ENCODE assay signal across 8 mouse cellular contexts in the genomic region with DNA sequence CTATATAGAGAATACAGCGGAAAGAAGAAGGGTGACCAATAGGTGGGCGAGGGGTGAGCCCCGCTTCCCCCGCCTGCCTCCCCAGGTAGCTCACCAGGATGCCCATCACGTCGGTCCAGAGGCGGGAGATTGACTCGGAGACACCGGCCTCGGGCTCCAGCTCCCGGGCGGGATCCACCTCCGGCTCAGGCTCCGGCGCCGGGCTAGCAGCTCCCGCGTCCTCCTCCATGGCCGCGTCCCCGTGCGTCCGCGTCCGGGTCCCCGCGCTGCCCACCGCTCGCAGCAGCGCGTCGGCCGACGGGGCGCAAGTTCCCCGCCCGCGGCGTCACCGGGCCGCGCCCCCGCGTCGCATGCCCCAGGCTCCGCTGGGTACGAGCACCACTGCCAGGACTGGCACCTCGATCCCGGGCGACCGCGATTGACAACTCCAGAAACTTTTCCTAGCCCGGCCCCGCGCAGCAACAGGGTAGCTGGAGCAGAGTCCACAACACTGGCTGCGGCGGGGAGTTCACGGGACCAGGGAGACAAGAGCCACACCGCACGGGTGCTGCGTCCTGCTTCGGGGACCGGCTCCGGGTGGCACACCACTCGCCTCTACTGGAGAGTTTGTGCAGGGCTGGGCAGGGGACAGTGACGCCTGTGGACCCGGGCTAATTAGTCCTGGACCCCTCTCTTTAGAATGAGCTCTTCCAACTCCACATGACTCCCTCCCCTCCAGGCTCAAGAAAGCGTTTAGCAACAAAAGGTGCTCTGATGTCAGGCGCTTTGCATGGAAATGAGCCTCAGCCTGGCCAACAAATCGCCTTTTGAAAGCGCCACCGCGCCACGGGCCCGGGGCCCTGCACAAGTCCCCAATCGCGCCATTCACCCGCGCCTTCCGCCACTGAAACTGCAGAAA. TPM values are rescaled to one million over a fixed set of nuclear protein-coding genes. Genes with fewer than 3 reads are reported as not detected.
DNase-seq lines count a peak whose midpoint lies in the region; ATAC-seq and TF ChIP-seq lines count a peak whose summit lies in the region.

TSS of gene Sash1 (minus strand) at position 441 of the 898 bp plus-strand sequence.

- peak; percentile 94 for ATAC-seq in frontal cortex, adult (ENCODE audit: low TSS enrichment)
- ATAC-seq in neural tube, embryonic 15.5 days (ENCODE audit: low FRiP score): peak; percentile 90

- peaks cover 17 to 20% of the 10 kb centered on the region in 2 experiments for H3K4me1 ChIP-seq in ES-E14 (ENCODE audit: control insufficient read depth in 2 of 2, insufficient read depth in 2 of 2, low read length in 2 of 2, poor library complexity in 1 of 2)
- H3K4me1 ChIP-seq in cerebellum, adult 2 months (ENCODE audit: control insufficient read depth, insufficient read depth, low read length): no peaks in the 10 kb centered on the region; the same call in 1 of the 2 replicates
- H3K4me1 ChIP-seq in lung, adult 2 months (ENCODE audit: control insufficient read depth, insufficient read depth, low read length): peaks cover 10% of the 10 kb centered on the region
- peaks cover 19% of the 10 kb centered on the region for H3K4me1 ChIP-seq in neural tube, embryonic 15.5 days

- peak within 1 kb of the TSS; percentile 49 to 96 for H3K4me3 ChIP-seq in ES-E14 (ENCODE audit: insufficient read depth in 1 of 2, low read depth in 1 of 2, low read length in 2 of 2, poor library complexity in 1 of 2, severe bottlenecking in 1 of 2)
- peak within 1 kb of the TSS; percentile 52 for H3K4me3 ChIP-seq in cerebellum, adult 2 months (replicated peaks; ENCODE audit: insufficient read depth, low read depth, low read length)
- peak within 1 kb of the TSS; percentile 94 for H3K4me3 ChIP-seq in lung, adult 2 months (replicated peaks; ENCODE audit: extremely low read depth, low read depth, low read length)
- H3K4me3 ChIP-seq in neural tube, embryonic 15.5 days (replicated peaks): peak within 1 kb of the TSS; percentile 66

- H3K9me3 ChIP-seq in ES-E14 (ENCODE audit: control insufficient read depth, insufficient read depth, low read depth, low read length): no peaks in the 10 kb centered on the region
- no peaks in the 10 kb centered on the region for H3K9me3 ChIP-seq in neural tube, embryonic 15.5 days (replicated peaks)

- under 1% methylated on average over 80 of the region's 80 CpGs for WGBS in cerebellum, adult 2 months
- WGBS in lung, adult 2 months: under 1% methylated on average over 80 of the region's 80 CpGs
- under 1% methylated on average over 78 of the region's 80 CpGs for WGBS in neural tube, embryonic 15.5 days

- H3K36me3 ChIP-seq in ES-E14 (ENCODE audit: control insufficient read depth, insufficient read depth, low read length, poor library complexity, severe bottlenecking): no peaks in the 10 kb centered on the region
- no peaks in the 10 kb centered on the region for H3K36me3 ChIP-seq in neural tube, embryonic 15.5 days

- DNase-seq in ES-E14 (ENCODE audit: low read depth, low spot score): peak; percentile 79
- DNase-seq in cerebellum, adult 2 months: peak; percentile 50 to 58
- DNase-seq in heart, postnatal 4 days: peak; percentile 89
- peak; percentile 70 to 75 for DNase-seq in layer of hippocampus, adult 8-10 months (ENCODE audit: low spot score in 2 of 2)
- DNase-seq in lung, adult 2 months: peak; percentile 90
- peak; percentile 81 for DNase-seq in testis, postnatal 14 days (ENCODE audit: low spot score)

- H3K27me3 ChIP-seq in cerebellum, adult 2 months (ENCODE audit: control insufficient read depth, insufficient read depth, low read length): peaks cover 6% of the 10 kb centered on the region; the same call in 1 of the 2 replicates
- peaks cover 5% of the 10 kb centered on the region for H3K27me3 ChIP-seq in neural tube, embryonic 15.5 days (replicated peaks)

- in situ Hi-C loops in ES-E14 (cut with MboI; ENCODE audit: low sequenced_read_pairs in 2 of 2, unreplicated experiment in 2 of 2): no loop called here

- peak within 1 kb of the TSS; percentile 96 for H3K4me2 ChIP-seq in neural tube, embryonic 15.5 days

- peak within 1 kb of the TSS; percentile 86 for H3K27ac ChIP-seq in ES-E14 (ENCODE audit: insufficient read depth, low read depth, low read length, poor library complexity, severe bottlenecking)
- H3K27ac ChIP-seq in cerebellum, adult 2 months (ENCODE audit: insufficient read depth, low read length): peak within 1 kb of the TSS; percentile 95
- H3K27ac ChIP-seq in neural tube, embryonic 15.5 days (replicated peaks): peak within 1 kb of the TSS; percentile 89

- peak within 1 kb of the TSS; percentile 88 for H3K9ac ChIP-seq in ES-E14 (ENCODE audit: insufficient read depth, low read depth, low read length, poor library complexity, severe bottlenecking)
- peak within 1 kb of the TSS; percentile 59 for H3K9ac ChIP-seq in neural tube, embryonic 15.5 days (replicated peaks)

- TF ChIP-seq POLR2A in cerebellum, adult 2 months (IDR thresholded peaks at IDR 0.05; ENCODE audit: borderline replicate concordance, insufficient read depth, low read length): no peak
- peak; percentile 87; the same call in 1 of the 2 replicates for TF ChIP-seq POLR2A in lung, adult 2 months (IDR thresholded peaks at IDR 0.05; ENCODE audit: borderline replicate concordance, extremely low read depth, low read depth, low read length)

- no peak for TF ChIP-seq CTCF in cerebellum, adult 2 months (IDR thresholded peaks at IDR 0.05; ENCODE audit: borderline replicate concordance, insufficient read depth, low read depth, low read length)
- no peak for TF ChIP-seq CTCF in lung, adult 2 months (IDR thresholded peaks at IDR 0.05; ENCODE audit: insufficient read depth, low read length)

TF ChIP-seq in ES-E14, 5 proteins besides CTCF, POLR2A, EP300 and RAD21:
- TF ChIP-seq MAFK (IDR thresholded peaks at IDR 0.05; ENCODE audit: insufficient read depth, low read depth, low read length): no peak
- peak; percentile 52; the same call in 1 of the 2 replicates for TF ChIP-seq HCFC1 (IDR thresholded peaks at IDR 0.05; ENCODE audit: borderline replicate concordance, insufficient read depth, low read length)

RNA-seq across cellular contexts. Expression of gene Sash1, which starts in this region (rescaled TPM):
- 16.8 and 23.7 TPM in 2 replicates for total RNA-seq in ES-E14 (2012; rRNA removed)
- polyA plus RNA-seq in cerebellum, adult 2 months (2012; rRNA removed): 26.1 and 28.0 TPM in 2 replicates
- total RNA-seq in heart, postnatal 4 days (2021): 10 to 100 TPM; 55.8 to 57.3 TPM
- total RNA-seq in layer of hippocampus, adult 8-10 months (2022): 10 to 100 TPM; 74.5 to 87.6 (median 77.0) TPM
- 34.9 and 38.6 TPM in 2 replicates for polyA plus RNA-seq in lung, adult 2 months (2012; rRNA removed)
- polyA plus RNA-seq in neural tube, embryonic 15.5 days (2015; fragmentation: Nextera tagmentation; extraction: Ambion mirVana): 2.5 and 3.7 TPM in 2 replicates

Comparison
In these comparisons a context has a peak if more than half of its experiments do, and no peak if none do; other contexts are left out.
1. Peak in every context shown above with its lines: DNase-seq, ATAC-seq, H3K4me3 ChIP-seq and H3K27ac ChIP-seq.